Mouse (Mus musculus): Measurements from ENCODE around the gene Bbx. TPM values are rescaled to one million over a fixed set of nuclear protein-coding genes. Genes with fewer than 3 reads are reported as not detected.

Bbx gene
- polyA plus RNA-seq, 1 experiment from 2014 or later: 38.0 TPM

- Histone ChIP-seq H3K4me1 (replicated peaks; ENCODE audit: control insufficient read depth, insufficient read depth, low read length) (peaks cover 11% of the 10 kb centered on the region), H3K36me3 (ENCODE audit: control insufficient read depth, insufficient read depth, low read length) (no peaks in the 10 kb centered on the region), H3K9ac (ENCODE audit: low read length) (no peak overlapping the region), H3K4me2 (ENCODE audit: low read depth, low read length, severe bottlenecking) (no peak overlapping the region), H3K9me3 (ENCODE audit: control insufficient read depth, low read length) (no peaks in the 10 kb centered on the region), H3K27me3 (ENCODE audit: control insufficient read depth, insufficient read depth, low read length) (no peaks in the 10 kb centered on the region), H3K4me3 (ENCODE audit: low read depth, low read length) (no peak overlapping the region), H3K27ac (ENCODE audit: low read depth, low read length) (no peak overlapping the region)
- ATAC-seq (replicated peaks; ENCODE audit: low FRiP score) (no peak), DNase-seq (ENCODE audit: low spot score) (no peak)
- WGBS: 94% methylated on average over 8 of the region's 8 CpGs
Observed at GRCm38 (mm10) chr16:50383541-50383940, 48.6 kb downstream of the Bbx start.

- Histone ChIP-seq H3K36me3 (ENCODE audit: control insufficient read depth, insufficient read depth, low read length) (no peaks in the 10 kb centered on the region), H3K4me3 (ENCODE audit: low read depth, low read length) (no peak overlapping the region), H3K9me3 (ENCODE audit: control insufficient read depth, low read length) (no peaks in the 10 kb centered on the region), H3K27ac (ENCODE audit: low read depth, low read length) (no peak overlapping the region), H3K4me2 (ENCODE audit: low read depth, low read length, severe bottlenecking) (peak overlapping the region; percentile 38), H3K4me1 (replicated peaks; ENCODE audit: control insufficient read depth, insufficient read depth, low read length) (peaks cover 11% of the 10 kb centered on the region), H3K27me3 (ENCODE audit: control insufficient read depth, insufficient read depth, low read length) (no peaks in the 10 kb centered on the region), H3K9ac (ENCODE audit: low read length) (no peak overlapping the region)
- WGBS: 22% methylated on average over 7 of the region's 7 CpGs
- ATAC-seq (replicated peaks; ENCODE audit: low FRiP score): peak; percentile 59
- DNase-seq (ENCODE audit: low spot score): no peak
Observed at GRCm38 (mm10) chr16:50381351-50381746, 50.8 kb downstream of the Bbx start.

GRCm38 (mm10) chr16:50380682-50381350 lies 51.4 kb downstream of the Bbx start:
- no peak overlapping the region for H3K4me3 ChIP-seq (ENCODE audit: low read depth, low read length)
- H3K36me3 ChIP-seq (ENCODE audit: control insufficient read depth, insufficient read depth, low read length): no peaks in the 10 kb centered on the region
- no peak overlapping the region for H3K27ac ChIP-seq (ENCODE audit: low read depth, low read length)
- 28% methylated on average over 10 of the region's 10 CpGs for WGBS
- H3K27me3 ChIP-seq (ENCODE audit: control insufficient read depth, insufficient read depth, low read length): no peaks in the 10 kb centered on the region
- H3K9me3 ChIP-seq (ENCODE audit: control insufficient read depth, low read length): no peaks in the 10 kb centered on the region
- DNase-seq (ENCODE audit: low spot score): peak; percentile 75
- H3K9ac ChIP-seq (ENCODE audit: low read length): no peak overlapping the region; the same call in 1 of the 2 replicates
- ATAC-seq (replicated peaks; ENCODE audit: low FRiP score): peak; percentile 88
- H3K4me1 ChIP-seq (replicated peaks; ENCODE audit: control insufficient read depth, insufficient read depth, low read length): peaks cover 11% of the 10 kb centered on the region
- peak overlapping the region; percentile 38 for H3K4me2 ChIP-seq (ENCODE audit: low read depth, low read length, severe bottlenecking)

GRCm38 (mm10) chr16:50380232-50380631 lies 52.0 kb downstream of the Bbx start:
- Histone ChIP-seq H3K4me3 (ENCODE audit: low read depth, low read length) (no peak overlapping the region), H3K9me3 (ENCODE audit: control insufficient read depth, low read length) (no peaks in the 10 kb centered on the region), H3K4me1 (replicated peaks; ENCODE audit: control insufficient read depth, insufficient read depth, low read length) (peaks cover 11% of the 10 kb centered on the region), H3K4me2 (ENCODE audit: low read depth, low read length, severe bottlenecking) (no peak overlapping the region), H3K27ac (ENCODE audit: low read depth, low read length) (no peak overlapping the region), H3K27me3 (ENCODE audit: control insufficient read depth, insufficient read depth, low read length) (no peaks in the 10 kb centered on the region), H3K9ac (ENCODE audit: low read length) (no peak overlapping the region), H3K36me3 (ENCODE audit: control insufficient read depth, insufficient read depth, low read length) (no peaks in the 10 kb centered on the region)
- DNase-seq (ENCODE audit: low spot score) (no peak), ATAC-seq (replicated peaks; ENCODE audit: low FRiP score) (no peak)
- WGBS: 49% methylated on average over 7 of the region's 7 CpGs

- DNase-seq (ENCODE audit: low spot score): no peak
- Histone ChIP-seq H3K27ac (ENCODE audit: low read depth, low read length) (no peak overlapping the region), H3K9me3 (ENCODE audit: control insufficient read depth, low read length) (no peaks in the 10 kb centered on the region), H3K9ac (ENCODE audit: low read length) (no peak overlapping the region), H3K4me3 (ENCODE audit: low read depth, low read length) (no peak overlapping the region), H3K27me3 (ENCODE audit: control insufficient read depth, insufficient read depth, low read length) (no peaks in the 10 kb centered on the region), H3K4me1 (replicated peaks; ENCODE audit: control insufficient read depth, insufficient read depth, low read length) (no peaks in the 10 kb centered on the region), H3K36me3 (ENCODE audit: control insufficient read depth, insufficient read depth, low read length) (no peaks in the 10 kb centered on the region), H3K4me2 (ENCODE audit: low read depth, low read length, severe bottlenecking) (no peak overlapping the region)
- WGBS: 88% methylated on average over 3 of the region's 3 CpGs
- no peak for ATAC-seq (replicated peaks; ENCODE audit: low FRiP score)
Observed at GRCm38 (mm10) chr16:50374611-50375010, 57.6 kb downstream of the Bbx start.

GRCm38 (mm10) chr16:50373685-50374084 lies 58.5 kb downstream of the Bbx start:
- H3K9ac ChIP-seq (ENCODE audit: low read length): no peak overlapping the region
- H3K4me2 ChIP-seq (ENCODE audit: low read depth, low read length, severe bottlenecking): no peak overlapping the region
- H3K36me3 ChIP-seq (ENCODE audit: control insufficient read depth, insufficient read depth, low read length): no peaks in the 10 kb centered on the region
- H3K4me3 ChIP-seq (ENCODE audit: low read depth, low read length): no peak overlapping the region
- H3K9me3 ChIP-seq (ENCODE audit: control insufficient read depth, low read length): no peaks in the 10 kb centered on the region
- ATAC-seq (replicated peaks; ENCODE audit: low FRiP score): no peak
- no peak overlapping the region for H3K27ac ChIP-seq (ENCODE audit: low read depth, low read length)
- DNase-seq (ENCODE audit: low spot score): no peak
- WGBS: 28% methylated on average over 5 of the region's 5 CpGs
- no peaks in the 10 kb centered on the region for H3K4me1 ChIP-seq (replicated peaks; ENCODE audit: control insufficient read depth, insufficient read depth, low read length)
- no peaks in the 10 kb centered on the region for H3K27me3 ChIP-seq (ENCODE audit: control insufficient read depth, insufficient read depth, low read length)

GRCm38 (mm10) chr16:50372543-50372942 lies 59.6 kb downstream of the Bbx start:
- no peaks in the 10 kb centered on the region for H3K4me1 ChIP-seq (replicated peaks; ENCODE audit: control insufficient read depth, insufficient read depth, low read length)
- H3K9me3 ChIP-seq (ENCODE audit: control insufficient read depth, low read length): no peaks in the 10 kb centered on the region
- H3K27ac ChIP-seq (ENCODE audit: low read depth, low read length): no peak overlapping the region
- H3K36me3 ChIP-seq (ENCODE audit: control insufficient read depth, insufficient read depth, low read length): no peaks in the 10 kb centered on the region
- H3K9ac ChIP-seq (ENCODE audit: low read length): no peak overlapping the region
- 77% methylated on average over 2 of the region's 2 CpGs for WGBS
- H3K27me3 ChIP-seq (ENCODE audit: control insufficient read depth, insufficient read depth, low read length): no peaks in the 10 kb centered on the region
- DNase-seq (ENCODE audit: low spot score): no peak
- H3K4me3 ChIP-seq (ENCODE audit: low read depth, low read length): no peak overlapping the region
- ATAC-seq (replicated peaks; ENCODE audit: low FRiP score): no peak
- no peak overlapping the region for H3K4me2 ChIP-seq (ENCODE audit: low read depth, low read length, severe bottlenecking)

- 67% methylated on average over 3 of the region's 3 CpGs for WGBS
- no peaks in the 10 kb centered on the region for H3K9me3 ChIP-seq (ENCODE audit: control insufficient read depth, low read length)
- DNase-seq (ENCODE audit: low spot score) (no peak), ATAC-seq (replicated peaks; ENCODE audit: low FRiP score) (no peak)
- no peak overlapping the region for H3K27ac ChIP-seq (ENCODE audit: low read depth, low read length)
- H3K27me3 ChIP-seq (ENCODE audit: control insufficient read depth, insufficient read depth, low read length): no peaks in the 10 kb centered on the region
- no peak overlapping the region for H3K4me2 ChIP-seq (ENCODE audit: low read depth, low read length, severe bottlenecking)
- H3K4me3 ChIP-seq (ENCODE audit: low read depth, low read length): no peak overlapping the region
- H3K4me1 ChIP-seq (replicated peaks; ENCODE audit: control insufficient read depth, insufficient read depth, low read length): no peaks in the 10 kb centered on the region
- no peaks in the 10 kb centered on the region for H3K36me3 ChIP-seq (ENCODE audit: control insufficient read depth, insufficient read depth, low read length)
- no peak overlapping the region for H3K9ac ChIP-seq (ENCODE audit: low read length)
Observed at GRCm38 (mm10) chr16:50371460-50371859, 60.7 kb downstream of the Bbx start.

GRCm38 (mm10) chr16:50370423-50370822 lies 61.8 kb downstream of the Bbx start:
- DNase-seq (ENCODE audit: low spot score) (no peak), ATAC-seq (replicated peaks; ENCODE audit: low FRiP score) (no peak)
- no peaks in the 10 kb centered on the region for H3K4me1 ChIP-seq (replicated peaks; ENCODE audit: control insufficient read depth, insufficient read depth, low read length)
- H3K4me3 ChIP-seq (ENCODE audit: low read depth, low read length): no peak overlapping the region
- H3K4me2 ChIP-seq (ENCODE audit: low read depth, low read length, severe bottlenecking): no peak overlapping the region
- H3K9me3 ChIP-seq (ENCODE audit: control insufficient read depth, low read length): no peaks in the 10 kb centered on the region
- 89% methylated on average over 2 of the region's 2 CpGs for WGBS
- H3K27ac ChIP-seq (ENCODE audit: low read depth, low read length): no peak overlapping the region
- H3K9ac ChIP-seq (ENCODE audit: low read length): no peak overlapping the region
- H3K36me3 ChIP-seq (ENCODE audit: control insufficient read depth, insufficient read depth, low read length): no peaks in the 10 kb centered on the region
- no peaks in the 10 kb centered on the region for H3K27me3 ChIP-seq (ENCODE audit: control insufficient read depth, insufficient read depth, low read length)

All from forebrain, embryonic 11.5 days (tissue).